Mouse (Mus musculus) cerebellum, adult 8-10 months (tissue): ENCODE data around the gene Olfr420.

Experiments used
- DNase-seq: peaks from one replicate; pipeline ENCODE4 v3.0.0; 2022

The Olfr420 gene

DNA sequence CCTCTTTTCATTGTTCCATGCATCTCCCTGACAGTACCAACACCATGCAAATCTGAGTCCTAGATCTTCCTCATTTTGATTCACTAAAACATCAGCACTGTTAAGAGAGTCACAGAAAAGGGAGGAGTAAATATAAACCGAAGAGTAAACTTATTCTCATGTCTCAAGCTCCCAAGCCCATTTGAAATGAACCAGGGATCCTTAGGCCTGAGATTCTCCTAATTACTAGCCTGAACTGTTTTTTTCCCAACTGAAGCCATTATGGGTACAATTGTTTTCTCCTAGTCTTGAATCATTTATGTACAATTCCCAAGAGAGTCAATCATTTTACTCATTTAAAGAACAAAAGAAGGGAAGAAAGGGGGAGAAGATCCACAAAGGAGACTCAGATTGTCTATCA lies at the start of gene Olfr420:
Gene Olfr420, plus strand, starts transcription at position 301 of the 400 bp plus-strand sequence.
- DNase-seq, result no peak

DNA sequence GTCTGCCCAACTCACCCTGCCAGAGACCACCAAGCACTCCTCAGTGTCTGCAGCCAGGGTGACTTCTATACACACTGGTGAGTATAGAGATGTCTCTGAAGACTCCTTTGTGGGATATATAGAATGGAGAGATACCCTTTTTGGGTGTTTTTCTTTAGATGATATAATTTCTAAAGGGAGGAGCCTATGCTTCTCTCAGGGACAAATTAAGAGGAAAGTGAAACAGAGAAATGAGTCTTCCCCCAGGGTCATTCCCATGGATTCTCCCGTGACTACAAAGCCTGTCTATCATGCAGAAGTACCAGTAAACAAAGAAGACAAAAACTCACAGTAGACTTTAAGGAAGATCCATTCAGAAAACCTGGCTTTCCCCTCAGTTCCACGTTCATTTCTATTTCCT lies 34.4 kb upstream of the Olfr420 start, which contains the start of gene Olfr231:
Gene Olfr231, minus strand, starts transcription at position 101 of the 400 bp plus-strand sequence.
- DNase-seq, result no peak

DNA sequence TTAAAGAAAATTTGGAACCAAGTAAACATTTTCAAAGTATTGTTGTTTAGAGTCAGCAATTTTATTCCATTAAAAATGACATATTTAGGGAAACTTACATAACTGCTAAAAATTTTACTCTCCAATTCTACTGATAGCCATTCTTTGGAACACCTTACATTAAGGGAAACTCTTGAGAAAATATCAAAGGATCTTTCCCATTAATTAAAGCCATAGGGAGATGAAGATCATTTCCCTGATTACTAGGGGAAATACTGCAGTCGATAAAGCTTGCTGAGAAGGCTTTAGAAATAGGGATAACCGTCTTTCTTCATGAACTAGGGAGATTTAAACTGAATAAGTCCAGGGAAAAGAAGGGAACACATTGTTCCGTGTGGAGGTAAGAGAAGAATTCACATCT lies 24.2 kb upstream of the Olfr420 start, which contains the start of gene Olfr424:
Gene Olfr424, plus strand, starts transcription at position 301 of the 400 bp plus-strand sequence.
- DNase-seq, result no peak

DNA sequence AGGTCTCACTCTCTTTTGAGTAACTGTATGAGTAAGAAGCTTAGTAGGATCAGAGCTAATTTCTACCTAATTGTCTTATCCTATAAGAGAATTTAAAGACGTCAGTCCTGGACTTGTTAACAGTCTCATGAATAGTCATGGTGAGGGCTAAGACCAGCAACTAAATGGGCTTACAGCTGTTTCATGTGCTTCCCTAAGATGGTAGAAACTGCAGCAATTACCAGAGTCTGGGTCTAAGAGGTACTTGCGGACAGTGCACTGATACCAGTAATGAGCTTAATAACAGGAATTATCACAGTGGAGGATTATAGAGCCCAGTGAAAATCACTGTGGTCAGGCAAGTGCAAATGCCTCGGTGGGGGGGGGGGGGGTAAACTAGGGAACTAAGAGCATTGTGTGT lies 23.4 kb upstream of the Olfr420 start:
- no peak for DNase-seq

DNA sequence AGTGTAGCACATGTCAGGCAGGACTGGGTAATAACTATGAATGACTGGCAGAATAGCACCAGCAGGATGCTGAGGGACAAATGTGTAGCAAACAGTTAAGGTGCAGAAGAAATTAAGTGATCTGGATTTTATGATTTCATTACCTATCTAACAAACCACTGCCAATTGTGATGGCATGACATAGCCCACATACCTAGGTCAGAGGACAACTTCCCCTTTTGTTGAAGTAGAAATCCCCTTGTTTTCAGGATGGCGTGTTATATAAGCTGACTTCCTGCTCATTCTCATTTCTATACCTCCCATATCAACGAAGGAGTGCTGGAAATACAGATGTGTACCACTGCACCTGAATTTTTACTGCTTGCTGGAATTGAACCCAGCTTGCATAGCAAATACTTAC lies 14.0 kb upstream of the Olfr420 start:
- no peak for DNase-seq

DNA sequence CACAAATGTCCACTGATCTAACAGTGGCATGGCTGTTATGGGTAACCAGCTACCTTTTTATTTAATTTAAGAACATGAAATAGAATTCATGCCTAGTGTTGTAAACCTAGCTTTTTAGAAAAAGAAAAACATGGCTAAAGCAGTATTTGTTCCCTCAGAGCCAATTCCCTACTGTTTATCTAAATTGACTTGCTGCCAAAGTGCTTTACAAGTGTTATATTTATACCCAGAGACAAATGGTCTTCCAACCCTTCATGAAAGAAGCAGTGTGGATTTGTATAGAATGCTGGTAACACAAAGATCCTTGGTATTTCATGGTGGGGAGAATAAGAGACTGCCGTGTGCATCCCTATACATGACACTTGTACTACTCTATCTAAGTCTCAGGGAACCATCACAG lies 8.7 kb upstream of the Olfr420 start:
- DNase-seq, result no peak

DNA sequence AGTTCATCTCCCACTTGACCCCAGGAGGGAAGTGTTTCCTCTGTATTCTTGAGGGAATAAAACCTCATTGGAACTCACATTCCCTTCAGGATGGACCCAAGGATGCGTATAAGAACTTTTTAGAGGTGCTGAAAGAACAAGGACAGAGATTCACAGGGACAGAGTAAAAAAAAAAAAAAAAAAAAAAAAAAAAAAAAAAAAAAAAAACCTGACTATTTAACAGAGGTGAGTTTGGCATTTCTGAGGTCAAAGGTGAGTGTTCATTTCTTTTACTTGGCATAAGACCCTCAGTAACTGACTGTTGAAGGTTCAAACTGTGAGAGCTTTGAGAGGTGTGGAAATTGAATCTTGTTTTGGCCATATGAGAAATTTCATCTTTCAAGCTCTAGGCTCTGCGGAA lies 6.1 kb upstream of the Olfr420 start:
- no peak for DNase-seq

DNA sequence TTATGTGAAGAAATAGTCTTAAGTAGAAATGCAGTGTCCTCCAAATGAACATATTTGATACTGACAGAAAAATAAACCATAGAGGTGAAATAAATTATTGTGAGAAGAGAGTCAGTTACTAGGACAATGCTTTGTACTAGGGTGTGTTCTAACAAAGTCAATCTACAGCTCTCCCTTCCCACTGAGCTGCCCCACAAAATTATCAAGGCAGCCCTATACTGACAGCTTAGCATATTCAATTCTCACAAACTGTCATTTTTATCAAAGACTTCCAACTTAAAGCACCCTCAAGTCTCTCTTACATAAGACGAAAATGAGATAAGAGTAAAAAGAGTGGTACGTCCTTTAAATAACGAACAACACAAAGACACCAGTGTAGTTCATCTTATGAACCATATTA lies 2.2 kb downstream of the Olfr420 start:
- DNase-seq, result no peak

DNA sequence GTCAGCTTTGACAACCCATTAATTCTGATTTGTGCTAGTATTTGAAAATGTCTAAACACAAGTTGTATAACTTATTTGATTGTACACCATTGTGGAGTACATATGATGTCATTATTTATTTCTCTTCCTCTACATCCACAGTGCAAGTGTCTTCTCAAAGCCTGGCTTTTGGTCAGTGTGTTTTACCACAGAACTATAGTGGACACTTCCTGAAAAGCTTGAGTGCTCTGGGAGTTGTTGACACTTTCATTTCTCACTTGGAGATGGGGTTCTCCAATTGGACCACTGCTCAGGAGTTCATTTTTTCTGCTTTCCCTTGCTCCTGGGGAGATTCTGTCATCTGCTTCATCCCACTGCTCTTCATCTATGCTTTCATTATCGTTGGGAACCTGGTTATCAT lies 3.1 kb downstream of the Olfr420 start:
- no peak for DNase-seq

DNA sequence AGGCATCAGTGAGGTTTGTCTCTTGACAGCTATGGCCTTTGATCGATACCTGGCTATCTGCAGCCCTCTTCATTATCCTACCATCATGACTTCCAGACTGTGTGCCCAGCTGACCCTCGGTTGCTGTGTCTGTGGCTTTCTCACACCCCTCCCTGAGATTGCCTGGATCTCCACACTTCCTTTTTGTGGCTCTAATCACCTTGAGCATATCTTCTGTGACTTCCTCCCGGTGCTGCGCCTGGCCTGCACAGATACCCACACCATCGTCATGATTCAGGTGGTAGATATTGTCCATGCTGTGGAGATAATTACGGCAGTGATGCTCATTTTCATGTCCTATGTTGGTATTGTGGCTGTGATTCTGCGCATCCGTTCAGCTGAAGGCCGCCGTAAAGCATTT lies 3.7 kb downstream of the Olfr420 start:
- DNase-seq, result no peak

DNA sequence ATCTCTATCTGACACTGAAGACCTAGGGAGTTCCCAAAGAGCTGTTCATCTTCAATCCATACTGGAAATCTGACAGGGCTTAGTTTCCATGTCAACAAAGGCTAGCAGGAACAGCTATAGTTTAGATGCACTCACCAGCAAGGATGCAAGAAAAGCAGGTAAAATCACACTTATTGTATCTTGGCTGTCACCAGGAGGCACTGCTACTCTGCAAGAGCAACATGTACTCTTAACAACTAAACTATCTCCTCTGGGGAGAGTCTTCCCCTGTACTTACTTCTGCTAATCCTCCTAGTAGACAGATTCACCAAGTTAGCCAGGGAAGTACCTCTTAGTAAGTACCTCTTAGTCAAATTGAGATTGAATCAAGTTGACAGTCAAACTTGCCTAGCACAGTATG lies 13.6 kb downstream of the Olfr420 start:
- no peak for DNase-seq

DNA sequence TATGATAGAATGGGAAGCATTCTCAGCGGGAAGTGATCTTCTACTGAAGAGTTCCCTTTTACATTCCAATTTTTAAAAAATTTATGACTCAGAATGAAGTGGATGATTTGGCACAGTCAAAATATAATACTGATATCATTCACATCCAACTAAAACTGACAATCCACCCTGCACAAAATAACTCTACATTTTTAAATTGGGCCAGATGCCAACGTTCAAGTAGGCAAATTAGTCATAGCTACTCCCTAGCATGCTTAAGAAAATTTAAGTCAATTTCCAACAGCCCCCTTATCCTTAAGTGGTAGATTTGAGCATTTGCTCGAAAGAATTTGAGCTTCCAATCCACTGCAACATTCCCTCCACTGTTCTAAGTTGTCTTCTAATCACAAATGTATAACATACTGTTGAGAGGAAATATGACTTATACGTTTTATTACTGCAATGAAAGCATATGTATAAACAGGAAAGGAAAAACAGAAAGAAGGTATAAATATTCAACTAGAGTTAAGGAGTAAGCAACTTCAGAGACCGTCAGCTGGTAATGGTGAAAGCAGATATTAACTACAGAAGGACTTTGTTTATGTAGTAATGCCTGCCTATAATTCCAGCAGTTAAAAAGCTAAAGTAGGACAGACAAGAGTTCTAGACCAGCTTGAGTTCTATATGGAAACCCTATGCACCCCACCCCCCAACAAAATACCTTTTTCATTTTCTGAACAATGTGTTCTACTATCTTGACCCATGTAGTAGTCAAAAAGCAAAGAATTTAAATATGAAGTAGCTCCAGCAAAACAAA lies 15.5 kb downstream of the Olfr420 start:
- DNase-seq, result no peak

DNA sequence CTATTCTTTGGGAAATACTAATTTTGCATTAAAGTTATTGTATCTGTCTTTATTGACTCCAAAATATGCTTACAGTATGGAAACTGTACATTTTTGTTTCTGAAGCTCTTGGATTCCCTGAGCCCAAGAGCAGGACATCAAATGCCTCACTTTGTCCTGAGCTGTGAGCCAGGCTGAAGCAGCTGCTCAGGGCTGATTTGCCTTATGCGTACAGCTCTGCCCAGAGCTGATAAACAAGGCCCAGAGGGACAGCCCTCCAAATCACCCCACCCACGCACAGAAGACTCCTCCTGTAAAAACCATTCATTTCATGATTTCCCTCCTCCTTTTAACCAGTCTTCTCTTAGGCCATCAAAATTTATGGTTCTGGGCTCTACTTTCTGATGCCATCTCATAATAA lies 16.1 kb downstream of the Olfr420 start:
- DNase-seq, result no peak

DNA sequence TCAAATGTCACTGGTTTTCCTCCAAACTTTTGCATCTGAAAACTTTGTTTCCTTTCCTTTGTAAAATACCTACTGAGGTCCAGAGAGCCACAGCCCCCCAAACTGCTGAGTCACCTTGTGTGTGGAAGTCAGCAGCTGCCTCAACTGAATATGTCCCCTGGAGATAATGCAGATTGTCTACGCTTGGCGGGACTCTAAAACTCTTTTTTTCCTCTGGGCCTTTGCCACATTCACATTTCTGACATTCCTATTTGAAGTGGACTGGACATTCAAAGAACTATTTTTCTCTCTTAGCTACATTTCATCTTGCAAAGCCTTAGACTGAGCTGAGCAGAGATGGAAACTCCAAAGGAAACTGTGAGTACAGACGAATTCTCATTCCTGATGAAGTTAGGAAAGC lies 17.2 kb downstream of the Olfr420 start, which contains the start of gene Spta1:
Gene Spta1, plus strand, starts transcription at position 172 of the 400 bp plus-strand sequence.
- no peak for DNase-seq

DNA sequence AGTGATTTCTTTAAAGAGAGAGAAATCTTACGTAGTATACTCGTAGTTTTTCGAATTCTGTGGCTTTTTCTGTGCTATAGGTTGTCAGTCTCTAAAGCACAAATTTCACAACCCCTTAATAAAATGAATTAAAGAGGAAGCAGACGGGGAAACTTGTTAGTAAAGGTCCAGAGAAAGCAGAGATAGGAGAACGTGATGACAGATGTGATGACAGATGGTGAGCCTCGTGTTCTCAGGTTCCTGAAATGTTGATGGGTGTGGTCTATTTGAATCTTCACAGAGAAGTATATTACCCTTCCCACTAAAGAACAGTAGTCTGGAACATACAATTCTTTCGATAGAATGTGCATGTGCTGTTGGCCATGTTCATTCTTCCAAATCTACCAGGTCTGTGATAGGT lies 49.3 kb downstream of the Olfr420 start:
- no peak for DNase-seq
